Mouse (Mus musculus) heart, embryonic 12.5 days (tissue): Measurements from ENCODE around the gene Nudt14. TPM values are rescaled to one million over a fixed set of nuclear protein-coding genes. Genes with fewer than 3 reads are reported as not detected.

Experiments
- microRNA-seq: library from miRNA; unstranded; fragments of <30 nt; microRNA quantifications from one replicate; pipeline ENCODE4, GENCODE M21; 2017
- polyA plus RNA-seq: library from polyadenylated mRNA; unstranded; fragments of >200 nt; fragmentation: Nextera tagmentation; extraction: Ambion mirVana; gene quantifications from 2 replicates; pipeline ENCODE4 v1.2.1, GENCODE M21; 2016

Gene Nudt14
- polyA plus RNA-seq, 1 experiment from 2014 or later = 38.3 TPM

Small RNAs within 50 kb of the gene (microRNA-seq; reads per million reads assigned to microRNA genes)
- gene Mir6941 = not detected

Other genes starting within 250 kb of the Nudt14 start
- gene Cep170b, start 221.7 kb downstream of the Nudt14 start, polyA plus RNA-seq = 7.0 and 7.3 TPM in 2 replicates
- gene Pld4, start 181.5 kb downstream of the Nudt14 start, polyA plus RNA-seq = 3.0 and 4.2 TPM in 2 replicates
- 1.3 and 1.4 TPM in 2 replicates for gene Ahnak2, start 139.5 kb downstream of the Nudt14 start, polyA plus RNA-seq
- gene Clba1, start 133.2 kb downstream of the Nudt14 start, polyA plus RNA-seq = 9.5 and 9.6 TPM in 2 replicates
- gene Cdca4, start 112.7 kb downstream of the Nudt14 start, polyA plus RNA-seq = 47.2 and 49.2 TPM in 2 replicates
- not detected in 2 replicates for gene Gpr132, start 73.9 kb downstream of the Nudt14 start, polyA plus RNA-seq
- gene Jag2, start 12.3 kb downstream of the Nudt14 start, polyA plus RNA-seq = 2.6 TPM in 2 replicates
- gene Btbd6, start 34.4 kb upstream of the Nudt14 start, polyA plus RNA-seq = 22.4 and 23.0 TPM in 2 replicates
- 40.3 and 42.9 TPM in 2 replicates for gene Brf1, start 58.6 kb upstream of the Nudt14 start, polyA plus RNA-seq
- 10.5 and 12.2 TPM in 2 replicates for gene Pacs2, start 72.4 kb upstream of the Nudt14 start, polyA plus RNA-seq
- not detected in 2 replicates for gene Tex22, start 132.4 kb upstream of the Nudt14 start, polyA plus RNA-seq
- gene Mta1, start 156.2 kb upstream of the Nudt14 start, polyA plus RNA-seq = 11.3 and 11.4 TPM in 2 replicates
- gene Crip2, start 198.1 kb upstream of the Nudt14 start, polyA plus RNA-seq = 1,186 and 1,223 TPM in 2 replicates
- gene Crip1, start 204.2 kb upstream of the Nudt14 start, polyA plus RNA-seq = 464 and 485 TPM in 2 replicates
- gene Tedc1, start 214.3 kb upstream of the Nudt14 start, polyA plus RNA-seq = 24.5 and 26.9 TPM in 2 replicates
- gene Tmem121, start 243.8 kb upstream of the Nudt14 start, polyA plus RNA-seq = 2.0 and 2.1 TPM in 2 replicates